Mouse (Mus musculus) ES-E14 (cell line): ENCODE data around the gene Etv2. TPM values are rescaled to one million over a fixed set of nuclear protein-coding genes. Genes with fewer than 3 reads are reported as not detected.

ENCODE experiments used
- DNase-seq: peaks from one replicate; pipeline ENCODE4 v3.0.0-alpha.2; 2013; ENCODE audit warnings: low read depth, low spot score
- H3K27ac ChIP-seq: 2 replicates; pipeline ENCODE4 v1.5.1; 2012; ENCODE audit warnings: low read depth, mild to moderate bottlenecking, low read length, moderate library complexity, mixed read lengths; ENCODE audit not compliant: poor library complexity, insufficient read depth, severe bottlenecking
- H3K36me3 ChIP-seq: 2 replicates; pipeline ENCODE4 v1.6.1; 2012; ENCODE audit warnings: mild to moderate bottlenecking, low read length, moderate library complexity, mixed read lengths; ENCODE audit not compliant: control insufficient read depth, poor library complexity, insufficient read depth, severe bottlenecking
- H3K4me1 ChIP-seq, 2 experiments: fragments of 150-350 bp in 1 of 2; sonication (generic) in 1 of 2; 2 replicates each; pipeline ENCODE4 v1.6.1; 2012; ENCODE audit warnings: low read length in 2 of 2, mild to moderate bottlenecking in 1 of 2, mixed read lengths in 1 of 2; ENCODE audit not compliant: control insufficient read depth in 2 of 2, insufficient read depth in 2 of 2, poor library complexity in 1 of 2
- H3K4me3 ChIP-seq, 2 experiments: fragments of 150-350 bp in 1 of 2; sonication (generic) in 1 of 2; 2 replicates each; pipeline ENCODE4 v1.5.1; 2012; ENCODE audit warnings: low read length in 2 of 2, low read depth in 1 of 2, mild to moderate bottlenecking in 1 of 2, mixed read lengths in 1 of 2; ENCODE audit not compliant: insufficient read depth in 1 of 2, poor library complexity in 1 of 2, severe bottlenecking in 1 of 2
- H3K9ac ChIP-seq: 2 replicates; pipeline ENCODE4 v1.6.1; 2012; ENCODE audit warnings: low read depth, mild to moderate bottlenecking, low read length, mixed read lengths; ENCODE audit not compliant: poor library complexity, insufficient read depth, severe bottlenecking
- H3K9me3 ChIP-seq: fragments of 150-350 bp; sonication (generic); 2 replicates; pipeline ENCODE4 v1.6.1; 2012; ENCODE audit warnings: low read depth, mild to moderate bottlenecking, low read length; ENCODE audit not compliant: control insufficient read depth, insufficient read depth
- CHD2 ChIP-seq: IDR thresholded peaks from 2 replicates; pipeline ENCODE4 v1.6.1; 2014; ENCODE audit warnings: mild to moderate bottlenecking, low read depth, low read length, inconsistent platforms
- HCFC1 ChIP-seq: IDR thresholded peaks from 2 replicates; pipeline ENCODE4 v1.6.1; 2012; ENCODE audit warnings: low read length, inconsistent platforms, borderline replicate concordance; ENCODE audit not compliant: insufficient read depth
- MAFK ChIP-seq: IDR thresholded peaks from 2 replicates; pipeline ENCODE4 v1.6.1; 2014; ENCODE audit warnings: mild to moderate bottlenecking, low read depth, low read length, inconsistent platforms; ENCODE audit not compliant: insufficient read depth
- ZC3H11A ChIP-seq: IDR thresholded peaks from 2 replicates; pipeline ENCODE4 v1.6.1; 2012; ENCODE audit warnings: low read depth, mild to moderate bottlenecking, inconsistent platforms, low read length, borderline replicate concordance
- ZNF384 ChIP-seq: IDR thresholded peaks from 2 replicates; pipeline ENCODE4 v1.6.1; 2012; ENCODE audit warnings: low read depth, low read length, inconsistent platforms
- in situ Hi-C, 2 experiments: fragments of 600-800 bp; cut with MboI; formaldehyde crosslinking; loops; one replicate each; pipeline ENCODE4 v1.15.1; 2025; ENCODE audit warnings: low sequenced_read_pairs in 2 of 2, inconsistent platforms in 1 of 2; ENCODE audit not compliant: unreplicated experiment in 2 of 2
- total RNA-seq: library from RNA; depleted of rRNA; stranded (reverse); fragments of 300-350 nt; gene quantifications from 2 replicates; pipeline ENCODE4 v1.2.3, GENCODE M21; 2012

Gene Etv2
- total RNA-seq, 1 experiment, result 2.1 TPM

GRCm38 (mm10) chr7:30669229-30669628 lies 33.6 kb upstream of the Etv2 start:
- in situ Hi-C loops, result no loop called here
- peak; percentile 71 for DNase-seq
- Histone ChIP-seq H3K4me3 (no peak overlapping the region), H3K36me3 (no peaks in the 10 kb centered on the region), H3K4me1 (peaks cover 0 to 3% of the 10 kb centered on the region in 2 experiments; a peak in 1 of 4 replicates), H3K27ac (no peak overlapping the region), H3K9ac (no peak overlapping the region), H3K9me3 (no peaks in the 10 kb centered on the region)
- TF ChIP-seq ZC3H11A, result no peak
- TF ChIP-seq ZNF384, result peak; percentile 60; the same call in 1 of the 2 replicates

GRCm38 (mm10) chr7:30665321-30665720 lies 29.7 kb upstream of the Etv2 start:
- peak overlapping the region; percentile 91 to 92 for H3K4me3 ChIP-seq
- in situ Hi-C loops, result no loop called here
- no peak overlapping the region for H3K27ac ChIP-seq

GRCm38 (mm10) chr7:30664529-30665200 lies 29.0 kb upstream of the Etv2 start, which contains the start of gene Haus5:
TSS of gene Haus5 (minus strand) at chr7:30664994.
- in situ Hi-C loops, result no loop called here
- Histone ChIP-seq H3K27ac (no peak within 1 kb of the TSS), H3K4me3 (peak within 1 kb of the TSS; percentile 91 to 92), H3K9ac (peak within 1 kb of the TSS; percentile 94), H3K36me3 (peaks cover 9% of the 10 kb centered on the region; the same call in 1 of the 2 replicates), H3K9me3 (no peaks in the 10 kb centered on the region), H3K4me1 (no peaks in the 10 kb centered on the region)
- peak; percentile 88 for DNase-seq
- TF ChIP-seq CHD2 (peak; percentile 85), HCFC1 (peak; percentile 77), ZC3H11A (no peak)

More at GRCm38 (mm10) chr7:30665321-30665720, 29.7 kb upstream of the Etv2 start:
- Histone ChIP-seq H3K4me1 (no peaks in the 10 kb centered on the region), H3K9me3 (no peaks in the 10 kb centered on the region), H3K36me3 (peaks cover 5% of the 10 kb centered on the region; the same call in 1 of the 2 replicates), H3K9ac (peak overlapping the region; percentile 38; the same call in 1 of the 2 replicates)
- TF ChIP-seq ZNF384, result no peak
- no peak for TF ChIP-seq CHD2
- no peak for TF ChIP-seq ZC3H11A
- no peak for TF ChIP-seq HCFC1
- TF ChIP-seq MAFK, result no peak
- no peak for DNase-seq

GRCm38 (mm10) chr7:30649591-30650540 lies 14.2 kb upstream of the Etv2 start, which contains the start of gene Rbm42:
TSS of gene Rbm42 (minus strand) at chr7:30650317.
- Histone ChIP-seq H3K9ac (peak within 1 kb of the TSS; percentile 92), H3K4me1 (peaks cover 0 to 2% of the 10 kb centered on the region in 2 experiments; a peak in 2 of 4 replicates), H3K27ac (no peak within 1 kb of the TSS; the same call in 1 of the 2 replicates), H3K36me3 (peaks cover 24% of the 10 kb centered on the region), H3K4me3 (peak within 1 kb of the TSS; percentile 78 to 88), H3K9me3 (no peaks in the 10 kb centered on the region)
- in situ Hi-C loops, result no loop called here
- TF ChIP-seq HCFC1 (peak; percentile 76), MAFK (no peak), ZC3H11A (no peak), CHD2 (no peak), ZNF384 (no peak)
- DNase-seq, result peak; percentile 100
